Mouse (Mus musculus): ENCODE data around the gene Pskh1. TPM values are rescaled to one million over a fixed set of nuclear protein-coding genes. Genes with fewer than 3 reads are reported as not detected.

Pskh1 gene
- total and polyA plus RNA-seq, 2 experiments from 2014 or later: 8.7 to 23.9 TPM

DNA sequence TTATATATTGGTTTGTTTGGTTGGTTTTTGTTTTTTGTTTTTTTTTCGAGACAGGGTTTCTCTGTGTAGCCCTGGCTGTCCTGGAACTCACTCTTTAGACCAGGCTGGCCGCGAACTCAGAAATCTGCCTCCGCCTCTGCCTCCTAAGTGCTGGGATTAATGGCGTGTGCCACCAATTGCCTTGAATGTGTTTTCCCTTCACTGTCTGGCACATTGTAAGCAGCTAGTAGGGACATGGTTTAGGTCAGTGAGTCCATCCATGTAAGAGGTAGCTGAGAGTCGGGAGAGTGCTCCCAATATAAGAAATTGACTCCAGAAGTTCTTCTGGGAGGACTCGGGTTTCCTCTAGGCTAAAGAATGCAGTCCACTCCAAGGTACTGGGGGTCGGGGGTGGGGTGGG is 45.9 kb upstream of the Pskh1 start:
- TF ChIP-seq CTCF (IDR thresholded peaks at IDR 0.05): no peak
- ATAC-seq (ENCODE audit: low FRiP score): no peak
- Histone ChIP-seq H3K4me3 (ENCODE audit: low read depth, low read length) (peak overlapping the region; percentile 79), H3K9ac (replicated peaks; ENCODE audit: low read length, poor library complexity, severe bottlenecking) (peak overlapping the region; percentile 84), H3K27ac (ENCODE audit: low read depth, low read length) (peak overlapping the region; percentile 88; the same call in 1 of the 2 replicates), H3K27me3 (ENCODE audit: insufficient read depth, low read length) (no peaks in the 10 kb centered on the region), H3K4me2 (ENCODE audit: low read depth, low read length, poor library complexity, severe bottlenecking) (peak overlapping the region; percentile 33), H3K4me1 (ENCODE audit: insufficient read depth, low read length) (peaks cover 17% of the 10 kb centered on the region), H3K9me3 (ENCODE audit: low read length) (no peaks in the 10 kb centered on the region), H3K36me3 (ENCODE audit: insufficient read depth, low read length) (0 out of 2 replicates have a peak, but pooled peaks cover under 1% of the 10 kb centered on the region)
- 27% methylated on average over 8 of the region's 8 CpGs for WGBS
- DNase-seq (ENCODE audit: low spot score): no peak

DNA sequence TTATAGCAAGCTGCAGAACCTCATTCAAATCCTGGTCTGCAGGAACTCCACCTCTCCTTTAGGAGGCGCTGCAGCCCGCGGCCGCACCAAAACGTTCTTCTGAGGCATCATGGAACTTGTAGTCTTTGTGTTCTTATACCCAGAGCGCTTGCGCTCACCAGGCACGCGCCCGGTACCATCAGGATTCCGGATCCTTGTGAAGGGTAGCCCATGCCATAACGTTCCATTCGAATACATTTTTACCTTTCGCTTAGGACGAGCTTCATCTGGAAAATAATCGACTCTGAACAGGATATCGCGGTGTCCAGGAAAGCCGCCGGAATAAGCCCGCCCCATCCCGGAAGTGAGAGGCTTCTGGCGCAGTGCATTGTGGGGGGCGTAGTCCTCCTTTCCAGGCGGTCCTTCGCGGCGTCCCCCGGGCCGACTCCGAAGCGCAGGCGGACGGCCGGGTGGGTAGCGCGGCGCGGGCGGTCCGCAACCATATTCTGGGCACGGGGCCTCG is 45.5 kb upstream of the Pskh1 start, which contains the start of gene Thap11:
Gene Thap11 (plus strand): TSS at position 418 of the 502 bp plus-strand sequence.
- Histone ChIP-seq H3K9ac (replicated peaks; ENCODE audit: low read length, poor library complexity, severe bottlenecking) (peak within 1 kb of the TSS; percentile 84), H3K4me1 (ENCODE audit: insufficient read depth, low read length) (peaks cover 17% of the 10 kb centered on the region), H3K27ac (ENCODE audit: low read depth, low read length) (peak within 1 kb of the TSS; percentile 88), H3K36me3 (ENCODE audit: insufficient read depth, low read length) (no peaks in the 10 kb centered on the region), H3K4me2 (ENCODE audit: low read depth, low read length, poor library complexity, severe bottlenecking) (peak within 1 kb of the TSS; percentile 80), H3K4me3 (ENCODE audit: low read depth, low read length) (peak within 1 kb of the TSS; percentile 79), H3K9me3 (ENCODE audit: low read length) (no peaks in the 10 kb centered on the region), H3K27me3 (ENCODE audit: insufficient read depth, low read length) (no peaks in the 10 kb centered on the region)
- under 1% methylated on average over 41 of the region's 43 CpGs for WGBS
- TF ChIP-seq CTCF (IDR thresholded peaks at IDR 0.05): peak; percentile 89
- ATAC-seq (ENCODE audit: low FRiP score) (peak; percentile 91), DNase-seq (ENCODE audit: low spot score) (peak; percentile 95)

DNA sequence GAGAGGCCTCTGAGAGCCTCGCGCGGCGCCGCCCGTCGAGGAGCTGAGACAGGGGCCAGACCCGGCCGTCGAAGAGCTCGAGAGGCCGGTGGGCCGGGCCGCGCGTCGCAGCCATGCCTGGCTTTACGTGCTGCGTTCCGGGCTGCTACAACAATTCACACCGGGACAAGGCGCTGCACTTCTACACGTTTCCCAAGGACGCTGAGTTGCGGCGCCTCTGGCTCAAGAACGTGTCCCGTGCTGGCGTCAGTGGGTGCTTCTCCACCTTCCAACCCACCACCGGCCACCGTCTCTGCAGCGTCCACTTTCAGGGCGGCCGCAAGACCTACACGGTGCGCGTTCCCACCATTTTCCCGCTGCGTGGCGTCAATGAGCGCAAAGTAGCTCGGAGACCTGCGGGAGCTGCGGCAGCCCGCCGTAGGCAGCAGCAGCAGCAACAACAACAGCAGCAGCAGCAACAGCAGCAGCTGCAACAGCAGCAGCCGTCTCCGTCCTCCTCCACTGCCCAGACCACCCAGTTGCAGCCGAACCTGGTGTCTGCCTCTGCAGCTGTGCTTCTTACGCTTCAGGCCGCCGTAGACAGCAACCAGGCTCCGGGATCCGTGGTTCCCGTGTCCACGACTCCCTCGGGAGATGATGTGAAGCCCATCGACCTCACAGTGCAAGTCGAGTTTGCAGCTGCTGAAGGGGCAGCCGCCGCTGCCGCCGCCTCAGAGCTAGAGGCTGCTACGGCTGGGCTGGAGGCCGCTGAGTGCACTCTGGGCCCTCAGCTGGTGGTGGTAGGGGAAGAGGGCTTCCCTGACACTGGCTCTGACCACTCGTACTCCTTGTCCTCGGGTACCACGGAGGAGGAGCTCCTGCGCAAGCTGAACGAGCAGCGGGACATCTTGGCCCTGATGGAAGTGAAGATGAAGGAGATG is 44.7 kb upstream of the Pskh1 start:
- Histone ChIP-seq H3K4me2 (ENCODE audit: low read depth, low read length, poor library complexity, severe bottlenecking) (peak overlapping the region; percentile 80), H3K36me3 (ENCODE audit: insufficient read depth, low read length) (no peaks in the 10 kb centered on the region), H3K27ac (ENCODE audit: low read depth, low read length) (peak overlapping the region; percentile 88), H3K27me3 (ENCODE audit: insufficient read depth, low read length) (no peaks in the 10 kb centered on the region), H3K9me3 (ENCODE audit: low read length) (no peaks in the 10 kb centered on the region), H3K4me3 (ENCODE audit: low read depth, low read length) (peak overlapping the region; percentile 79), H3K4me1 (ENCODE audit: insufficient read depth, low read length) (peaks cover 15% of the 10 kb centered on the region), H3K9ac (replicated peaks; ENCODE audit: low read length, poor library complexity, severe bottlenecking) (peak overlapping the region; percentile 84)
- WGBS: under 1% methylated on average over 67 of the region's 71 CpGs
- TF ChIP-seq CTCF (IDR thresholded peaks at IDR 0.05): no peak
- ATAC-seq (ENCODE audit: low FRiP score) (peak; percentile 53), DNase-seq (ENCODE audit: low spot score) (peak; percentile 44)

DNA sequence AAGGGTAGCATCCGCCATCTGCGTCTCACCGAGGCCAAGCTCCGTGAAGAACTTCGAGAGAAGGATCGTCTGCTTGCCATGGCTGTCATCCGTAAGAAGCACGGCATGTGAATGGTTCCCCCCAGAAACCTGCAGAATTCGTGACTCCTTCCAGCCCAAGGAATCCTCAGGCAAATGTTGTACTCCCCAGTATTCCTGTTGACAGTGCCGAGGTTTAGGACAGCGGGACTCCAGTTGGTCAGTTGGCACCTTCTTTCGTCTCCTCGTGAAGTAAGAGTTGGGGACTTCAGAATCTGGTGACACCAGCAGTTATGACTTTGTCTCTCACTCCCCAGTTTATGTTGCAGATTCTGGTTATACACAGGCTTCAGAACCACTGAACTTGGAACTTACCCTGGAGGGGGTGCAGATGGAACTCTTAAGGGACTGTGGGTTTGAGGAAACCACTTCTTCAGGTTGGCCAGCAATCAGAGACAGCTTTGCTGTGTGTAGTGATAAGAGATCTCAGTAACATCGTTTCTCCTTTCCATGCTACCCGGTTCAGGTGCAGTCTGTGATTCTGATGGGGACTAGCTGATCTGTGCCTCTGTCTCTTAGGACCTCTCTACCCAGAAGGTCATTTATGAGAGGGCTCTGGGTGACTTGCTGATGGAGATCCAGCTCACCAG is 43.9 kb upstream of the Pskh1 start:
- peak overlapping the region; percentile 79 for H3K4me3 ChIP-seq (ENCODE audit: low read depth, low read length)
- H3K27me3 ChIP-seq (ENCODE audit: insufficient read depth, low read length): no peaks in the 10 kb centered on the region
- peaks cover 11% of the 10 kb centered on the region; the same call in 1 of the 2 replicates for H3K4me1 ChIP-seq (ENCODE audit: insufficient read depth, low read length)
- ATAC-seq (ENCODE audit: low FRiP score): no peak
- H3K36me3 ChIP-seq (ENCODE audit: insufficient read depth, low read length): no peaks in the 10 kb centered on the region
- H3K9me3 ChIP-seq (ENCODE audit: low read length): no peaks in the 10 kb centered on the region
- peak overlapping the region; percentile 88; the same call in 1 of the 2 replicates for H3K27ac ChIP-seq (ENCODE audit: low read depth, low read length)
- TF ChIP-seq CTCF (IDR thresholded peaks at IDR 0.05): no peak
- peak overlapping the region; percentile 80 for H3K4me2 ChIP-seq (ENCODE audit: low read depth, low read length, poor library complexity, severe bottlenecking)
- no peak for DNase-seq (ENCODE audit: low spot score)
- WGBS: 25% methylated on average over 15 of the region's 15 CpGs
- peak overlapping the region; percentile 84 for H3K9ac ChIP-seq (replicated peaks; ENCODE audit: low read length, poor library complexity, severe bottlenecking)

DNA sequence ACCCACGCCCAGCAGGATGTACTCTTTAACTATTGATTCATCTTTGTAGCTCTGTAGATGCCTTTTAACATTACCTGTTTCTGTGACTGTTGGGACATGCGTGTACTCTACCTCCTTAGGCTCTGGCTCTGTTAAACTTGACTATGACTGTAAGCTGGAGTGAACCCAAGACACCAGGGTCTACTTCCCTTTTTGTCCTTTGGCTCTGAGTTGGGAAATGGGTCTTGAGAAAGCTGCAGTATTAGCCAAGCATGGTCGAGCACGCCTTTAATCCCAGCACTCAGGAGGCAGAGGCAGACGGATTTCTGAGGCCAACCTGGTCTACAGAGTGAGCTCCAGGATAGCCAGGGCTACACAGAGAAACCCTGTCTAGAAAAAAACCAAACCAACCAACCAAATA is 41.7 kb upstream of the Pskh1 start:
- Histone ChIP-seq H3K4me1 (ENCODE audit: insufficient read depth, low read length) (peaks cover 20% of the 10 kb centered on the region), H3K27ac (ENCODE audit: low read depth, low read length) (no peak overlapping the region), H3K4me3 (ENCODE audit: low read depth, low read length) (no peak overlapping the region), H3K9me3 (ENCODE audit: low read length) (no peaks in the 10 kb centered on the region), H3K36me3 (ENCODE audit: insufficient read depth, low read length) (no peaks in the 10 kb centered on the region), H3K27me3 (ENCODE audit: insufficient read depth, low read length) (no peaks in the 10 kb centered on the region), H3K4me2 (ENCODE audit: low read depth, low read length, poor library complexity, severe bottlenecking) (no peak overlapping the region), H3K9ac (replicated peaks; ENCODE audit: low read length, poor library complexity, severe bottlenecking) (no peak overlapping the region)
- DNase-seq (ENCODE audit: low spot score) (no peak), ATAC-seq (ENCODE audit: low FRiP score) (no peak)
- TF ChIP-seq CTCF (IDR thresholded peaks at IDR 0.05): no peak
- 85% methylated on average over 5 of the region's 5 CpGs for WGBS
